Mouse (Mus musculus) MEL (cell line): ENCODE measurements around the gene Kalrn. TPM values are rescaled to one million over a fixed set of nuclear protein-coding genes. Genes with fewer than 3 reads are reported as not detected.

Experiments used
- DNase-seq: peaks from one replicate; pipeline ENCODE4 v3.0.0; 2011; ENCODE audit warnings: low read depth, low spot score
- H3K27ac ChIP-seq: 2 replicates; pipeline ENCODE4 v1.5.1; 2012; ENCODE audit warnings: low read depth, mild to moderate bottlenecking, control low read depth, low read length, moderate library complexity; ENCODE audit not compliant: control insufficient read depth
- H3K27me3 ChIP-seq, 2 experiments: fragments of 150-350 bp in 1 of 2; sonication (generic) in 1 of 2; 2 replicates each; pipeline ENCODE4 v1.6.1; 2012; ENCODE audit warnings: low read length in 2 of 2, mild to moderate bottlenecking in 2 of 2, improper control_type of control experiment in 1 of 2, moderate library complexity in 1 of 2; ENCODE audit not compliant: insufficient read depth in 2 of 2, control insufficient read depth in 1 of 2
- H3K36me3 ChIP-seq, 2 experiments: 2 replicates each; pipeline ENCODE4 v1.6.1; 2012 to 2014; ENCODE audit warnings: low read length in 2 of 2, improper control_type of control experiment in 1 of 2, inconsistent platforms in 1 of 2, mild to moderate bottlenecking in 1 of 2; ENCODE audit not compliant: insufficient read depth in 2 of 2, control insufficient read depth in 1 of 2
- H3K4me1 ChIP-seq, 2 experiments: fragments of 150-350 bp in 1 of 2; sonication (generic) in 1 of 2; 2 replicates each; pipeline ENCODE4 v1.6.1; 2012; ENCODE audit warnings: low read length in 2 of 2, improper control_type of control experiment in 1 of 2, mild to moderate bottlenecking in 1 of 2; ENCODE audit not compliant: insufficient read depth in 2 of 2, control insufficient read depth in 1 of 2
- H3K4me3 ChIP-seq, 2 experiments: fragments of 150-350 bp in 1 of 2; sonication (generic) in 1 of 2; 2 replicates each; pipeline ENCODE4 v1.5.1; 2012; ENCODE audit warnings: low read depth in 2 of 2, low read length in 2 of 2, mild to moderate bottlenecking in 2 of 2, moderate library complexity in 2 of 2, control low read depth in 1 of 2, improper control_type of control experiment in 1 of 2; ENCODE audit not compliant: control insufficient read depth in 1 of 2, insufficient read depth in 1 of 2
- H3K79me2 ChIP-seq: 2 replicates; pipeline ENCODE4 v1.6.1; 2012; ENCODE audit warnings: mild to moderate bottlenecking, low read length, moderate library complexity; ENCODE audit not compliant: control insufficient read depth, poor library complexity, insufficient read depth
- H3K9ac ChIP-seq: 2 replicates; pipeline ENCODE4 v1.6.1; 2012; ENCODE audit warnings: low read depth, mild to moderate bottlenecking, control low read depth, low read length, moderate library complexity; ENCODE audit not compliant: control insufficient read depth, poor library complexity, severe bottlenecking
- H3K9me3 ChIP-seq: fragments of 150-350 bp; sonication (generic); replicated peaks from 2 replicates; pipeline ENCODE4 v1.6.1; 2012; ENCODE audit warnings: mild to moderate bottlenecking, low read length, improper control_type of control experiment, moderate library complexity; ENCODE audit not compliant: insufficient read depth
- BHLHE40 ChIP-seq: IDR thresholded peaks from 2 replicates; pipeline ENCODE4 v1.6.1; 2012; ENCODE audit warnings: low read depth, mild to moderate bottlenecking, inconsistent platforms, low read length, improper control_type of control experiment, borderline replicate concordance
- CHD1 ChIP-seq: IDR thresholded peaks from 2 replicates; pipeline ENCODE4 v1.6.1; 2012; ENCODE audit warnings: low read depth, mild to moderate bottlenecking, inconsistent platforms, low read length, improper control_type of control experiment
- CTCF ChIP-seq, 3 experiments: IDR thresholded peaks in 2 of 3; conservative IDR thresholded peaks in 1 of 3; 2 replicates each; pipeline ENCODE4 v1.5.1; 2011 to 2012; ENCODE audit warnings: low read length in 3 of 3, low read depth in 2 of 3, mild to moderate bottlenecking in 2 of 3, improper control_type of control experiment in 1 of 3, inconsistent platforms in 1 of 3, mixed read lengths in 1 of 3, moderate library complexity in 1 of 3; ENCODE audit not compliant: control insufficient read depth in 1 of 3, insufficient read depth in 1 of 3, poor library complexity in 1 of 3, severe bottlenecking in 1 of 3
- EP300 ChIP-seq, 2 experiments: IDR thresholded peaks; 2 replicates each; pipeline ENCODE4 v1.6.1; 2011; ENCODE audit warnings: improper control_type of control experiment in 2 of 2, low read length in 2 of 2, low read depth in 1 of 2, mild to moderate bottlenecking in 1 of 2
- ETS1 ChIP-seq: IDR thresholded peaks from 2 replicates; pipeline ENCODE4 v1.6.1; 2012; ENCODE audit warnings: low read depth, mild to moderate bottlenecking, inconsistent platforms, low read length, improper control_type of control experiment, moderate library complexity
- GABPA ChIP-seq: IDR thresholded peaks from 2 replicates; pipeline ENCODE4 v1.6.1; 2012; ENCODE audit warnings: low read depth, mild to moderate bottlenecking, inconsistent platforms, low read length, improper control_type of control experiment, moderate library complexity
- MAZ ChIP-seq: IDR thresholded peaks from 2 replicates; pipeline ENCODE4 v1.6.1; 2012; ENCODE audit warnings: low read depth, mild to moderate bottlenecking, inconsistent platforms, low read length, improper control_type of control experiment
- MEF2A ChIP-seq: IDR thresholded peaks from 2 replicates; pipeline ENCODE4 v1.6.1; 2014; ENCODE audit warnings: low read depth, mild to moderate bottlenecking, inconsistent platforms, low read length, improper control_type of control experiment; ENCODE audit not compliant: poor library complexity, insufficient replicate concordance, severe bottlenecking; ENCODE audit errors: extremely low read depth
- MXI1 ChIP-seq: IDR thresholded peaks from 2 replicates; pipeline ENCODE4 v1.6.1; 2011; ENCODE audit warnings: mild to moderate bottlenecking, low read depth, low read length, improper control_type of control experiment
- MYC ChIP-seq: IDR thresholded peaks from 2 replicates; pipeline ENCODE4 v1.6.1; 2011; ENCODE audit warnings: low read depth, mild to moderate bottlenecking, low read length, improper control_type of control experiment, moderate library complexity
- POLR2AphosphoS5 ChIP-seq: IDR thresholded peaks from 2 replicates; pipeline ENCODE4 v1.6.1; 2012; ENCODE audit warnings: low read depth, borderline replicate concordance, mild to moderate bottlenecking, inconsistent platforms, low read length, moderate library complexity, mixed read lengths
- RCOR1 ChIP-seq: IDR thresholded peaks from 2 replicates; pipeline ENCODE4 v1.6.1; 2012; ENCODE audit warnings: low read depth, mild to moderate bottlenecking, inconsistent platforms, low read length, improper control_type of control experiment
- SIN3A ChIP-seq: IDR thresholded peaks from 2 replicates; pipeline ENCODE4 v1.6.1; 2012; ENCODE audit warnings: low read length, improper control_type of control experiment, inconsistent platforms
- TAL1 ChIP-seq: IDR thresholded peaks from 2 replicates; pipeline ENCODE4 v1.6.1; 2012; ENCODE audit warnings: mild to moderate bottlenecking, inconsistent platforms, low read length, moderate library complexity, mixed read lengths
- TBP ChIP-seq: IDR thresholded peaks from 2 replicates; pipeline ENCODE4 v1.8.0; 2011; ENCODE audit warnings: low read depth, low read length, improper control_type of control experiment
- TCF12 ChIP-seq: IDR thresholded peaks from 2 replicates; pipeline ENCODE4 v1.6.1; 2014; ENCODE audit warnings: low read depth, mild to moderate bottlenecking, inconsistent platforms, low read length, improper control_type of control experiment, moderate library complexity
- UBTF ChIP-seq: IDR thresholded peaks from 2 replicates; pipeline ENCODE4 v1.6.1; 2012; ENCODE audit warnings: low read depth, mild to moderate bottlenecking, inconsistent platforms, low read length, improper control_type of control experiment, moderate library complexity, borderline replicate concordance; ENCODE audit not compliant: insufficient read depth
- ZKSCAN1 ChIP-seq: IDR thresholded peaks from 2 replicates; pipeline ENCODE4 v1.6.1; 2012; ENCODE audit warnings: low read depth, mild to moderate bottlenecking, inconsistent platforms, low read length, improper control_type of control experiment, moderate library complexity
- ZMIZ1 ChIP-seq: IDR thresholded peaks from 2 replicates; pipeline ENCODE4 v1.6.1; 2012; ENCODE audit warnings: low read depth, mild to moderate bottlenecking, inconsistent platforms, low read length, improper control_type of control experiment, moderate library complexity
- polyA plus RNA-seq, 2 experiments: library from polyadenylated mRNA; stranded (reverse) in 1 of 2; unstranded in 1 of 2; fragments of >175 nt in 1 of 2; fragments of >200 nt in 1 of 2; gene quantifications; 2 replicates each; pipeline versions ENCODE4 v1.2.1 to v1.2.4; 2012; ENCODE audit warnings: low replicate concordance in 2 of 2, low read depth in 1 of 2; ENCODE audit not compliant: insufficient read length in 2 of 2, insufficient read depth in 1 of 2, missing spikeins in 1 of 2
- total RNA-seq: library from RNA; depleted of rRNA; stranded (reverse); fragments of 300-350 nt; gene quantifications from 2 replicates; pipeline ENCODE4 v1.2.3, GENCODE M21; 2012

Gene Kalrn
- total and polyA plus RNA-seq, 3 experiments: 10.4 to 11.8 TPM; not detected in 1

GRCm38 (mm10) chr16:34084135-34084920 is 489.0 kb downstream of the Kalrn start:
- Histone ChIP-seq H3K9ac (no peak overlapping the region), H3K36me3 (peaks cover 0 to under 1% of the 10 kb centered on the region in 2 experiments; a peak in 2 of 4 replicates), H3K4me3 (no peak overlapping the region), H3K9me3 (no peaks in the 10 kb centered on the region), H3K27me3 (no peaks in the 10 kb centered on the region), H3K4me1 (peaks cover 0 to 2% of the 10 kb centered on the region in 2 experiments; a peak in 3 of 4 replicates), H3K27ac (no peak overlapping the region), H3K79me2 (no peaks in the 10 kb centered on the region)
- no peak for DNase-seq
- TF ChIP-seq ZKSCAN1: no peak
- no peak for TF ChIP-seq CHD1
- no peak for TF ChIP-seq UBTF
- TF ChIP-seq BHLHE40: no peak
- TF ChIP-seq ZMIZ1: no peak
- no peak for TF ChIP-seq RCOR1
- TF ChIP-seq TAL1: no peak
- TF ChIP-seq MEF2A: no peak
- no peak for TF ChIP-seq ETS1
- no peak for TF ChIP-seq TBP
- no peak for TF ChIP-seq TCF12
- no peak for TF ChIP-seq EP300 (IDR thresholded peaks at IDR 0.05; ENCODE audit: low read depth in 1 of 2, low read length in 2 of 2)
- TF ChIP-seq MAZ: no peak
- TF ChIP-seq CTCF (IDR thresholded peaks at IDR 0.05 in 2 of 3, conservative IDR thresholded peaks at IDR 0.05 in 1 of 3; ENCODE audit: control insufficient read depth in 1 of 3, insufficient read depth in 1 of 3, low read depth in 2 of 3, low read length in 3 of 3, poor library complexity in 1 of 3, severe bottlenecking in 1 of 3): no peak
- no peak for TF ChIP-seq GABPA
- no peak for TF ChIP-seq SIN3A
- TF ChIP-seq MXI1: no peak
- TF ChIP-seq POLR2AphosphoS5: no peak
- TF ChIP-seq MYC: no peak
